Mouse (Mus musculus) urinary bladder, postnatal 14 days (tissue): ENCODE data around the gene St3gal3.

Experiments
- DNase-seq: peaks from one replicate; pipeline ENCODE4 v3.0.0; 2021; ENCODE audit warnings: low spot score

St3gal3 gene

DNA sequence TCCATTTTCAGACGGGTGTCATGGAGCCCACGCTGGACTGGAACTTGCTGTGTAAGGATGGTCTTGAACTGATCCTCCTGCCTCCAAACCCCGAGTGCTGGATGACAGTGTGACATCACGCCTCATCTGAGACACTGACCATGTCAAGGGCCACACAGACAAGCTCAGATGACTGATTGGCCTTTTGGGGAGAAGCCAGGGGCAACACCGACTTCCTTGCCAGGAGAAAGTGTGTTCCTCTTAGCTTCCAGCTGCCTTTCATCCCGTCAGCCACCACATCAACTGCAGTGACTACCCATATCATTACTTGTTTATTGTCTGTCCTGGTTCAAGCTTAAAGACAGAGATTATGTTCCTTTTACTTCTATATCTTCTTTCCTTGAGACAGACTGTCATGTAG is 209.8 kb downstream of the St3gal3 start:
- no peak for DNase-seq

GRCm38 (mm10) chr4:117923450-117923849 is 211.3 kb downstream of the St3gal3 start:
- DNase-seq: no peak

GRCm38 (mm10) chr4:117921358-117921757 is 213.4 kb downstream of the St3gal3 start:
- no peak for DNase-seq

DNA sequence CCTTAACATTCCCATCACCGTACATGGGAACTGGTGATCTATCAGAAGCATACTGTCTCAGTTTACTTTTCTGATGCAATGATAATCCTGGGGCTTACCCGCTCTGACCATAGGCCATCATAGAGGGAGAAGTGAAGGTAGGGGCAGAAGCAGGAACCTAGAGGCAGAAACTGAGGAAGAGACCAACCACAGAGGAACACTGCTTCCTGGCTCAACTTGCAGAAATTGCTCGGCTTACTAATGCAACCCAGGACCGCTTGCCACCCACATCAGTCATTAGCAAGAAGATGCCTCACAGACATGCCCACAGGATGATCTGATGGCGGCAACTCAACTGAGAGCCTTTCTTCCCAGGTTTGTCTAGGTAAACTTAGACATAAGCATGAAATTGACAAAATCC is 216.0 kb downstream of the St3gal3 start:
- DNase-seq: no peak

- no peak for DNase-seq
Observed at GRCm38 (mm10) chr4:117918261-117918660, 216.5 kb downstream of the St3gal3 start.

DNA sequence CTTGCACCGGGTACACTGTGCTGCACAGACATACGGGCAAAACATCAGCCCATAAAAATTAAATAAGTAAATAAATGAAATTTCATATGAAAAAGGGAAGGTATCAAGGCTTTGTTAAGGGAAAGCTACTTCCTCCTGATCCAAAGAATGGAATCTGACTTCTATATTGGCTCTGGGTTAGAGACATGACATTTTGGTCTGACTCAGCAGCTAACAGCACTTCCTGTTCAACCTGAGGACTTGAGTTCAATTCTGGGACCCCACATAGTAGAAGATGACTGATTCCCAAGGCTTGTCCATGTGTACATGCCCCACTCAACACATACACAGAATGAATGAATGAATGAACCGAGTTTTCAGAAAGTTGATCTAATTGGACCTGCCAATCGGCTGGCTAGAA is 216.9 kb downstream of the St3gal3 start:
- DNase-seq: no peak

DNA sequence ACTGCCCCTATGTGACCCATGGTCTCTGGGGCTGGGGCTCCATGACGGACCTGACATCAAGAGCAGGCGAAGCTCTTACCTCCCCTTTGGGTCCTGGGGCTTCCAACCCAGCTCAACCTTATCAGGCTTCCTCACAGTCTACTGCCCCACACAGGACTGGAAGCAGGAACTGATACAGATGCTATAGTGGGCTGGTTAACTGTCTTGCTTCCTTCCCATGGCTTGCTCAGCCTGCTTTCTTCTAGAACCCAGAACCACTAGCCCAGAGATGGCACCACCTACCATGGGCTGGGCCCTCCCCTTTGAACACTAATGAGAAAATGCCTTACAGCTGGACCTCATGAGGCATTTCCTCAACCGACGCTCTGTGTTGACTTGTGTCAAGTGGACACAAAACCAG is 217.3 kb downstream of the St3gal3 start:
- no peak for DNase-seq

- DNase-seq: no peak
Observed at GRCm38 (mm10) chr4:117916386-117916785, 218.3 kb downstream of the St3gal3 start.

- no peak for DNase-seq
Observed at GRCm38 (mm10) chr4:117915489-117916105, 219.1 kb downstream of the St3gal3 start.

DNA sequence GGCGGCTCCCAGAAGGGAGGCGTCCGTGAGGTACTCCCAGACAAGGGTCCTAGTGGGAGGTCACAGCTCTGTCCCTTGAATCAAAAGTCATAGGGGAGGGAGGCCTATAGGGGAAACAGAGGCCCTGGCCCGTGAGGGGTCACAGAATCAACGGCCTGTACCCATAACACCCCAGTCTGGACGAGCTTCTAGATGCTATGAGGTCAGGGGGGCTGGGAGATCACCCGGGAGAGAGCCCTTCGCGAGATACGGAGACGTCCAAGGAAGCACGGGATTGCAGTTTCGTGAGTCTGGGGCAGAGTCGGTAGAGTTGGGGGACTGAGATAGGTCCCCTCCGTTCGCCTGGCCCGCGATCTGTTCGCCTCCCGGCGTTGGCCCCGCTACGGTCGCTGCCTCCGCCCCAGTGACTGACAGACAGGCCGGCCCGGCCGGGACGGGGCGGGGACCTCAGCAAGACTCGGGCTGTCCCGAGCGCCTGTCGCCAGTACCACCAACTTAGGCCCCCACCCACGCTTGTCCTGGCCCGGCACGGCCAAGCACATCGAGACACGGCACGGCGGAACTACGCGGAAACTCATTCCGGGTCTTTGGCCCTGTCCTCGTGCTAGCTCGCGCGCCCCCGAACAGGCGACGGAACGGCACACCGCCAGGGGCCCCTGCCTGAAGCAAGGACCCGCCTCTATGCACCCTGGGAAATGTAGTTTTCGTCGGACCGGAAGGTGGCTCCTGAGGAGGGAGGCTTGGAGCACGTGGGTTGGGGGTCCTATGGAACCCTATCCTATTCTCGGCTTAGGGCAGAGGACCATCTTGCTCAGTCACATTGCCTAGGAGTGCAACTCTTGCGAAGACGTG is 219.9 kb downstream of the St3gal3 start, which contains the start of gene Ipo13:
Gene Ipo13 (minus strand): TSS at position 409 of the 852 bp plus-strand sequence.
- peak; percentile 91 for DNase-seq

DNA sequence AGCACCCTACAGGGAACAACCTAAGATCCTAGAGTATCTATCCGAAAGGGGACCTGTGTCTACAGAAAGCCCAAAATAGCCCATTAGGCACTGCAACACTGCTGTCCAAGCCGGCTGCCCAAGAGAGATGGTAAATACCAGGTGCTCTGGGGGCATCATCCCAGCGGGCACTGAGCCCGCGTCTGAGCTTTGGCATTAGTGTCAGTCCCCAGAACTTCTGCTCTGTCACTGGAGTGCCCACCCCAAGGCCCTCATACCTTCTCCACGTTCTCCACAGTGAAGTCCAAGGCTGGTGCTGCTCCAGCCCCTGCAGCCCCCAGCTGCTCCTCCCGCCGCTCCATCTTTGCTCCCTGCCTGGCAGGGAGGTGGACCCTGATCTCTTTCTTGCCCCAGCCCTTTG is 220.7 kb downstream of the St3gal3 start:
- no peak for DNase-seq

GRCm38 (mm10) chr4:117913421-117913820 is 221.3 kb downstream of the St3gal3 start:
- DNase-seq: peak; percentile 50

GRCm38 (mm10) chr4:117912685-117913273 is 221.9 kb downstream of the St3gal3 start:
- DNase-seq: no peak

- DNase-seq: no peak
Observed at GRCm38 (mm10) chr4:117912131-117912561, 222.6 kb downstream of the St3gal3 start.

DNA sequence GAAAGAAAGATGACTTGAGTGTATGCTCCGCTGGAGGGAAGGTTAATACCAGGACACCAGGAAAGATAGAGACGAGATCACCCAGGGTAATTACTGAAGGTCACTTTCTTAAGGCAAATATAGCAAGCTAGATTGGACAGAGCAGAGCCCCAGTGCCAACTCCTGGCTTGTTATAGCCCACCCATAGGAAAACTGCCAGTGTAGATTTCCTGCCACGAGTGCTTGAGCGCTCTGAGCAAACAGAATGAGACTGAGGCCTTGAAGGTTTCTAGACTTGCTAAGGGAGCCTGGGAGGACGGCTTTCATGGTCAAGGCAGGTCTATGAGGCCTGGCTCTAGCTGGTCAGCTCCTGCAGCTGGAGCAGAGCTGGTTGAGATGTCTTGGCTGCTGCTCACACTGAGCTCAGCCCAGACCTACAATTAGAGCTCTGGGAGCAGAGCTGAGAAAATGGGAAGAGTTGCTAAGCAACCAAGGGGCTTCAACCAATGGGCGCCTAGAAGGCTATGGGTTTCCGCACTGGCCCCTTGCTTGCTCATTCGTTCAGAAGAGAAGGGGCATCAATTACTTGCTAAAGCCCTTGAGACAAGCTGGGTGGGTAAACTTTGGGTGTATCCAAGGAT is 225.8 kb downstream of the St3gal3 start:
- DNase-seq: no peak

GRCm38 (mm10) chr4:117906196-117906595 is 228.5 kb downstream of the St3gal3 start:
- DNase-seq: peak; percentile 46

DNA sequence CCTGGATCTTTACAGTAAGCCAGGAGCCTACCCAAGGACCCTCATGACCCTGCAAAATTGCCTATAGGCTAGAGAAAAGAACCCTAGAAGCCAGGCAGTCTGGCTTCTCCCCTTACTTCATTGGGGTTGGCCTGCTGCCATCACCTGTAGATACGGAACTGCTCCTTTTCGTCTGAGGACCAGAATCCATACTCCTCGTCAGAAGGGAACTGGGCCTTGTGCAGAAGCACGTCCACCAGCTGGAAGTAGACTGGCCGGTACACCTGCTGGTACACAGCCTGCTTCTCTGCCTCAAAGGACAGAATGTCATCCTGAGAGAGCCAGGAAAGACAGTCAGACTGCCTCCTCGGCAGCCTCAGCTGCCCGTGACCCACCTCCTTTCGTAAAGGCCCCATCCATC is 230.0 kb downstream of the St3gal3 start:
- no peak for DNase-seq

DNA sequence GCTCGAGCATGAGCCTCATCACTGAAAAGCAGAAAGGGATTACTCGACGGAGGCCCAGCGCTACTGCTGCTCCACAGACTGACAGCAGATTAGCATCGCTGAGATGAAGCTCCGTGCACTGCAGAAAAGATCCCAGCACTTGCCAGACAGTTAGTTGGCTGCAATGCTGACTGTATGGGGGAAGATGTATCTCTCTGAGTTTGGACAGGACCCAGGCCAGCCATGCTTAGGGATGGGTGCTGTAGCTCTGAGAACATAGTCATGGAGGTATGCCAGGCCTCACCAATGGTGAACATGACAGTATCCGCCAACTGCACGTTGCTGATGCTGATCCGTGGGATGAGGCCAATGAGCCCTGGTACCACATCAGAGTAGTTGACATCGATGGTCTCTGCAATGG is 230.6 kb downstream of the St3gal3 start:
- DNase-seq: no peak

DNA sequence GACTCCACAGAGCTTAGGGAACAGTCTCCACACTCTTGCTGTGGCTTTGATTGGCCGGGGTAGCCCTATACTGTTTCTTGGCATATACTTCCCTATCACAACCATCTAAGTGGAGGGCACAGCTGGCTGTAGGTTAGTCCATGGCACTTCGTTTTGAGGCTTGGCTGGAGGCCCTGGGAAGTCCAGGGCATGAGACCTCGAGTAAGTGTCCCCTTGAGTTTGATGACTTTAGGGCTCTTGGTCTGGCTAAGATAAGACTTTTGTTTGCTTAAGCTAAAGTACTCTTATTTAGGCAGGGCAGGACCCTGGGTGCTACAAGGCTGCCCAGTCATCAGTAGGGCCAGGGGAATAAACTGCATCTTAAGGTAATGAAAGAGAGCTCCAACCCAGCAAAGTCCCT is 236.6 kb downstream of the St3gal3 start:
- DNase-seq: no peak

DNA sequence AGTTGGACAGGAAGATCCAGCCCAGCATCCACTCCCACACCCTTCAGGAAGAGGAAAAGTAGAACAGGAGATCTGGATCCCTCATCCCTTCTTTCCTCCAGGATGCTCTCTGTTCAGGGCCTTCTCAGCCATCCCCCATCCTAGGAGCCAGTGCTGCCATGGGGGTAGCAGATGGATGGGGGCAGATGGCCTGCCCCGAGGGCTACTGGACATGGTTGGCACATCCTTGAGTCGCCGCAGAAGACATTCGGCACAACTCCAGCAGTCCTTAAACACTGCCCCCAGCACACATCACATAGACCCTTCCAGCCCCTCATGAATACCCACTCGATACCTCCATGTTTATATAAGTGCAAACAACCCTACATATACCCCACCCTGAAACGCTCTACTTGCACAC is 238.7 kb downstream of the St3gal3 start:
- DNase-seq: no peak

- DNase-seq: no peak
Observed at GRCm38 (mm10) chr4:117895339-117895738, 239.4 kb downstream of the St3gal3 start.

- no peak for DNase-seq
Observed at GRCm38 (mm10) chr4:117894601-117895000, 240.1 kb downstream of the St3gal3 start.

DNA sequence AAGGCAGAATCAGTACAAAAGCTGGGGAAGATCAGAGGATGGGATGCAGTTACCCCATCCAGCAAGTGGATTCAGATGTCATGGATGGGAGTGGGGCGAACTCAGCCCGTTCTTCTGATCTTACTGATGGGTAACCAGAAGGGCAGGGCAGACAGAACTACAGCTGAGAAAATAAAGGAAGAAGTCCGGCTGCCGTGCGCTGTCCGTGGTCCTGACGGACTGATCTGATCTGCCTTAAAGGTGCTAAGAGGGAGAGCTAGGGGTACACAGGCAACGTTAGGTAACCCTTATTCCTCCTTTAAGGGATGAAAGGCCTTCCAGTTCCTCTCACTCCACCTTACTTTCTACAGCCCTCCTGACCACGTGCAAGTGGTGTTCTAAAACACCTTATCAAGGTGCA is 241.3 kb downstream of the St3gal3 start:
- peak; percentile 71 for DNase-seq
